Mouse (Mus musculus) kidney, postnatal 4 days (tissue): Measurements from ENCODE around the gene Vmn1r169.
"Not testable (repeated sequence)": the region's sequence is repeated elsewhere in the genome, so short reads cannot be mapped to it uniquely, and the experiment has no call there.

ENCODE experiments used
- DNase-seq, 2 experiments: peaks; one replicate each; pipeline ENCODE4 v3.0.0; 2021; ENCODE audit warnings: mixed read lengths in 2 of 2

Gene Vmn1r169

GRCm38 (mm10) chr7:23575226-23575625 is at the start of gene Vmn1r169:
Gene Vmn1r169, plus strand, starts transcription at chr7:23575526.
- not testable (repeated sequence) for DNase-seq

- DNase-seq, result not testable (repeated sequence)
Observed at GRCm38 (mm10) chr7:23539432-23539831, 35.9 kb upstream of the Vmn1r169 start, which contains the start of gene Vmn1r168. Gene Vmn1r168, plus strand, starts transcription at chr7:23539732.

- DNase-seq, result not testable (repeated sequence)
Observed at GRCm38 (mm10) chr7:23605875-23606274, 30.5 kb downstream of the Vmn1r169 start, which contains the start of gene Vmn1r170. Gene Vmn1r170, plus strand, starts transcription at chr7:23606175.
